Mouse (Mus musculus) T-helper 17 cell (primary cell): ENCODE data around the gene BC052040.

Source experiments
- in situ Hi-C, 2 experiments: fragments of 300-600 bp; cut with MboI, MseI; formaldehyde crosslinking; loops; 1 replicate in 1 of 2; 2 replicates in 1 of 2; pipeline ENCODE4 v1.15.1; 2025; ENCODE audit warnings: high pct_unique_total_duplicates in 2 of 2

The BC052040 gene

GRCm38 (mm10) chr2:115757685-115758084 is 176.2 kb downstream of the BC052040 start:
- in situ Hi-C loops: no loop called here

- in situ Hi-C loops: no loop called here
Observed at GRCm38 (mm10) chr2:115758542-115758941, 177.0 kb downstream of the BC052040 start.

- in situ Hi-C loops: no loop called here
Observed at GRCm38 (mm10) chr2:115764595-115765305, 183.2 kb downstream of the BC052040 start.

- in situ Hi-C loops: no loop called here
Observed at GRCm38 (mm10) chr2:115769597-115770305, 188.2 kb downstream of the BC052040 start.

- in situ Hi-C loops: no loop called here
Observed at GRCm38 (mm10) chr2:115772709-115773108, 191.2 kb downstream of the BC052040 start.

GRCm38 (mm10) chr2:115774153-115774908 is 192.8 kb downstream of the BC052040 start:
- in situ Hi-C loops: no loop called here

GRCm38 (mm10) chr2:115775488-115776217 is 194.1 kb downstream of the BC052040 start:
- in situ Hi-C loops: no loop called here

- in situ Hi-C loops: no loop called here
Observed at GRCm38 (mm10) chr2:115776924-115777860, 195.7 kb downstream of the BC052040 start.

GRCm38 (mm10) chr2:115780546-115781011 is 199.1 kb downstream of the BC052040 start:
- in situ Hi-C loops: no loop called here

- in situ Hi-C loops: no loop called here
Observed at GRCm38 (mm10) chr2:115785687-115786086, 204.2 kb downstream of the BC052040 start.

- in situ Hi-C loops: no loop called here
Observed at GRCm38 (mm10) chr2:115798839-115799238, 217.3 kb downstream of the BC052040 start.

- in situ Hi-C loops: no loop called here
Observed at GRCm38 (mm10) chr2:115808376-115808775, 226.9 kb downstream of the BC052040 start.

GRCm38 (mm10) chr2:115813316-115813715 is 231.8 kb downstream of the BC052040 start:
- in situ Hi-C loops: no loop called here

GRCm38 (mm10) chr2:115813721-115814120 is 232.2 kb downstream of the BC052040 start:
- in situ Hi-C loops: no loop called here

GRCm38 (mm10) chr2:115817959-115818358 is 236.4 kb downstream of the BC052040 start:
- in situ Hi-C loops: no loop called here

GRCm38 (mm10) chr2:115822361-115822760 is 240.8 kb downstream of the BC052040 start:
- in situ Hi-C loops: no loop called here
